Mouse (Mus musculus): ENCODE measurements around the gene Sumo3.

Gene Sumo3

GRCm38 (mm10) chr10:77626036-77626435 lies 20.1 kb downstream of the Sumo3 start:
- no peak for DNase-seq (ENCODE audit: extremely low read depth, low read depth)

GRCm38 (mm10) chr10:77626591-77626990 lies 20.7 kb downstream of the Sumo3 start:
- no peak for DNase-seq (ENCODE audit: extremely low read depth, low read depth)

GRCm38 (mm10) chr10:77627497-77627896 lies 21.6 kb downstream of the Sumo3 start:
- DNase-seq (ENCODE audit: extremely low read depth, low read depth) = peak; percentile 77

- no peak for DNase-seq (ENCODE audit: extremely low read depth, low read depth)
These were observed 23.3 kb downstream of the Sumo3 start for GRCm38 (mm10) chr10:77629163-77629562.

- DNase-seq (ENCODE audit: extremely low read depth, low read depth) = no peak
These were observed 24.1 kb downstream of the Sumo3 start for GRCm38 (mm10) chr10:77629970-77630369.

- no peak for DNase-seq (ENCODE audit: extremely low read depth, low read depth)
These were observed 28.1 kb downstream of the Sumo3 start for GRCm38 (mm10) chr10:77634016-77634415.

- DNase-seq (ENCODE audit: extremely low read depth, low read depth) = no peak
These were observed 28.7 kb downstream of the Sumo3 start for GRCm38 (mm10) chr10:77634452-77635231.

GRCm38 (mm10) chr10:77636234-77636922 lies 30.5 kb downstream of the Sumo3 start:
- no peak for DNase-seq (ENCODE audit: extremely low read depth, low read depth)

GRCm38 (mm10) chr10:77638956-77639355 lies 33.1 kb downstream of the Sumo3 start:
- no peak for DNase-seq (ENCODE audit: extremely low read depth, low read depth)

GRCm38 (mm10) chr10:77643160-77643559 lies 37.3 kb downstream of the Sumo3 start:
- DNase-seq (ENCODE audit: extremely low read depth, low read depth) = no peak

GRCm38 (mm10) chr10:77645571-77645970 lies 39.7 kb downstream of the Sumo3 start:
- DNase-seq (ENCODE audit: extremely low read depth, low read depth) = no peak

GRCm38 (mm10) chr10:77647461-77647860 lies 41.6 kb downstream of the Sumo3 start:
- no peak for DNase-seq (ENCODE audit: extremely low read depth, low read depth)

- no peak for DNase-seq (ENCODE audit: extremely low read depth, low read depth)
These were observed 42.0 kb downstream of the Sumo3 start for GRCm38 (mm10) chr10:77647901-77648300.

- DNase-seq (ENCODE audit: extremely low read depth, low read depth) = no peak
These were observed 46.1 kb downstream of the Sumo3 start for GRCm38 (mm10) chr10:77652046-77652445.

- no peak for DNase-seq (ENCODE audit: extremely low read depth, low read depth)
These were observed 52.5 kb downstream of the Sumo3 start for GRCm38 (mm10) chr10:77658286-77658994.

- no peak for DNase-seq (ENCODE audit: extremely low read depth, low read depth)
These were observed 58.2 kb downstream of the Sumo3 start for GRCm38 (mm10) chr10:77663949-77664665.

GRCm38 (mm10) chr10:77666342-77666741 lies 60.4 kb downstream of the Sumo3 start:
- no peak for DNase-seq (ENCODE audit: extremely low read depth, low read depth)

GRCm38 (mm10) chr10:77667402-77667801 lies 61.5 kb downstream of the Sumo3 start:
- DNase-seq (ENCODE audit: extremely low read depth, low read depth) = no peak

All from MEL-GATA-1-ER (cell line).